Mouse (Mus musculus) limb, embryonic 14.5 days (tissue): ENCODE data around the gene Zfp646. TPM values are rescaled to one million over a fixed set of nuclear protein-coding genes. Genes with fewer than 3 reads are reported as not detected.

Experiments
- ATAC-seq: fragments of 200-750 bp; cut with Nextera tagmentation; 2 replicates; pipeline ENCODE4 v1.8.0; 2017; ENCODE audit warnings: low read depth, moderate number of reproducible peaks, moderate TSS enrichment; ENCODE audit not compliant: low FRiP score
- DNase-seq: peaks from one replicate; pipeline ENCODE4 v3.0.0-alpha.2; 2015; ENCODE audit warnings: low spot score
- H3K27ac ChIP-seq: fragments of 300-500 bp; sonication (generic); replicated peaks from 2 replicates; pipeline ENCODE4 v1.5.1; 2014; ENCODE audit warnings: low read depth, mild to moderate bottlenecking, low read length, moderate library complexity, mixed read lengths
- H3K27me3 ChIP-seq: fragments of 300-500 bp; sonication (generic); 2 replicates; pipeline ENCODE4 v1.6.1; 2014; ENCODE audit warnings: low read length, mixed read lengths; ENCODE audit not compliant: control insufficient read depth, insufficient read depth
- H3K36me3 ChIP-seq: fragments of 300-500 bp; sonication (generic); 2 replicates; pipeline ENCODE4 v1.6.1; 2014; ENCODE audit warnings: mild to moderate bottlenecking, low read length, moderate library complexity, mixed read lengths; ENCODE audit not compliant: control insufficient read depth, insufficient read depth
- H3K4me1 ChIP-seq: fragments of 300-500 bp; sonication (generic); 2 replicates; pipeline ENCODE4 v1.6.1; 2014; ENCODE audit warnings: antibody characterized with exemption, low read length, mixed read lengths; ENCODE audit not compliant: control insufficient read depth, insufficient read depth
- H3K4me2 ChIP-seq: fragments of 300-500 bp; sonication (generic); replicated peaks from 2 replicates; pipeline ENCODE4 v1.6.1; 2014; ENCODE audit warnings: low read depth, mild to moderate bottlenecking, low read length, moderate library complexity; ENCODE audit not compliant: severe bottlenecking
- H3K4me3 ChIP-seq: fragments of 300-500 bp; sonication (generic); replicated peaks from 2 replicates; pipeline ENCODE4 v1.5.1; 2014; ENCODE audit warnings: low read length
- H3K9ac ChIP-seq: fragments of 300-500 bp; sonication (generic); 2 replicates; pipeline ENCODE4 v1.6.1; 2014; ENCODE audit warnings: mild to moderate bottlenecking, low read depth, low read length, moderate library complexity; ENCODE audit not compliant: severe bottlenecking
- H3K9me3 ChIP-seq: fragments of 300-500 bp; sonication (generic); 2 replicates; pipeline ENCODE4 v1.6.1; 2016; ENCODE audit warnings: low read length; ENCODE audit not compliant: control insufficient read depth
- POLR2A ChIP-seq: fragments of 200-500 bp; IDR thresholded peaks from 2 replicates; pipeline ENCODE4 v1.8.0; 2012; ENCODE audit warnings: inconsistent platforms, mild to moderate bottlenecking, moderate library complexity, borderline replicate concordance; ENCODE audit not compliant: insufficient read depth, insufficient read length; ENCODE audit errors: extremely low read depth
- WGBS: fragments of 180-500 bp; shearing (Covaris S2); extraction: QIAGEN DNeasy Blood & Tissue Kit; methylation state at CpG from one replicate; pipeline ENCODE4 v1.1.7; 2014; 5-methylcytosine and 5-hydroxymethylcytosine counted together
- polyA plus RNA-seq, 2 experiments: library from polyadenylated mRNA; depleted of rRNA in 1 of 2; stranded (reverse) in 1 of 2; unstranded in 1 of 2; fragments of >200 nt; fragmentation: Nextera tagmentation in 1 of 2; extraction: Ambion mirVana in 1 of 2; gene quantifications; 2 replicates each; pipeline versions ENCODE4 v1.2.1 to v1.2.3; 2012 to 2014

The Zfp646 gene
- polyA plus RNA-seq, 2 experiments: 12.4 to 19.1 TPM

GRCm38 (mm10) chr7:127931351-127932135 lies 55.5 kb downstream of the Zfp646 start:
- no peak for DNase-seq
- H3K4me2 ChIP-seq: no peak overlapping the region
- H3K27me3 ChIP-seq: peaks cover 12% of the 10 kb centered on the region
- H3K9ac ChIP-seq: no peak overlapping the region
- peaks cover 17% of the 10 kb centered on the region for H3K4me1 ChIP-seq
- 46% methylated on average over 13 of the region's 13 CpGs for WGBS
- H3K4me3 ChIP-seq: no peak overlapping the region
- no peak for ATAC-seq
- peaks cover 4% of the 10 kb centered on the region for H3K36me3 ChIP-seq
- no peak for TF ChIP-seq POLR2A
- no peaks in the 10 kb centered on the region for H3K9me3 ChIP-seq
- no peak overlapping the region for H3K27ac ChIP-seq

GRCm38 (mm10) chr7:127932273-127933031 lies 56.4 kb downstream of the Zfp646 start:
- TF ChIP-seq POLR2A: no peak
- no peak overlapping the region for H3K4me2 ChIP-seq
- no peak overlapping the region for H3K9ac ChIP-seq
- peaks cover 18% of the 10 kb centered on the region for H3K4me1 ChIP-seq
- peaks cover 12% of the 10 kb centered on the region for H3K27me3 ChIP-seq
- H3K9me3 ChIP-seq: no peaks in the 10 kb centered on the region
- 20% methylated on average over 13 of the region's 13 CpGs for WGBS
- DNase-seq (no peak), ATAC-seq (no peak)
- no peaks in the 10 kb centered on the region for H3K36me3 ChIP-seq
- H3K4me3 ChIP-seq: no peak overlapping the region
- no peak overlapping the region for H3K27ac ChIP-seq

- Histone ChIP-seq H3K9me3 (no peaks in the 10 kb centered on the region), H3K9ac (no peak overlapping the region), H3K27ac (no peak overlapping the region), H3K27me3 (peaks cover 8% of the 10 kb centered on the region), H3K36me3 (no peaks in the 10 kb centered on the region), H3K4me3 (no peak overlapping the region), H3K4me2 (no peak overlapping the region), H3K4me1 (peaks cover 15% of the 10 kb centered on the region)
- whole genome bisulfite sequencing: 83% methylated on average over 5 of the region's 5 CpGs
- ATAC-seq (no peak), DNase-seq (no peak)
- no peak for TF ChIP-seq POLR2A
These were observed 58.1 kb downstream of the Zfp646 start for GRCm38 (mm10) chr7:127934075-127934474.

- 0 out of 2 replicates have a peak, but pooled peaks cover 8% of the 10 kb centered on the region for H3K4me1 ChIP-seq
- ATAC-seq: peak; percentile 96
- peak overlapping the region; percentile 94 for H3K4me2 ChIP-seq
- no peaks in the 10 kb centered on the region for H3K36me3 ChIP-seq
- H3K9ac ChIP-seq: peak overlapping the region; percentile 75
- no peaks in the 10 kb centered on the region for H3K9me3 ChIP-seq
- 7% methylated on average over 23 of the region's 32 CpGs for WGBS
- H3K27me3 ChIP-seq: peaks cover 3% of the 10 kb centered on the region
- TF ChIP-seq POLR2A: 0 out of 2 replicates have a peak, but pooled peaks have one; percentile 64
- peak; percentile 95 for DNase-seq
- H3K4me3 ChIP-seq: peak overlapping the region; percentile 76
- peak overlapping the region; percentile 79 for H3K27ac ChIP-seq
These were observed 59.2 kb downstream of the Zfp646 start for GRCm38 (mm10) chr7:127935028-127935722.

Other genes with a start within 250 kb of the Zfp646 start
- 74.7 and 90.0 TPM in 2 replicates for gene Bcl7c, start 167.3 kb upstream of the Zfp646 start, polyA plus RNA-seq (2012; rRNA removed)
- gene Bcl7c, start 167.3 kb upstream of the Zfp646 start, polyA plus RNA-seq (2014; fragmentation: Nextera tagmentation; extraction: Ambion mirVana): 95.4 and 102 TPM in 2 replicates
- 53.6 and 82.9 TPM in 2 replicates for gene Ctf1, start 163.5 kb upstream of the Zfp646 start, polyA plus RNA-seq (2012; rRNA removed)
- 34.9 and 41.6 TPM in 2 replicates for gene Ctf1, start 163.5 kb upstream of the Zfp646 start, polyA plus RNA-seq (2014; fragmentation: Nextera tagmentation; extraction: Ambion mirVana)
- 0.03 TPM in 1 of 2 replicates, not detected in the other for gene Ctf2, start 144.1 kb upstream of the Zfp646 start, polyA plus RNA-seq (2012; rRNA removed)
- gene Ctf2, start 144.1 kb upstream of the Zfp646 start, polyA plus RNA-seq (2014; fragmentation: Nextera tagmentation; extraction: Ambion mirVana): 0.22 and 0.34 TPM in 2 replicates
- gene Fbxl19, start 131.7 kb upstream of the Zfp646 start, polyA plus RNA-seq (2012; rRNA removed): 64.5 and 81.3 TPM in 2 replicates
- 4.4 and 6.8 TPM in 2 replicates for gene Fbxl19, start 131.7 kb upstream of the Zfp646 start, polyA plus RNA-seq (2014; fragmentation: Nextera tagmentation; extraction: Ambion mirVana)
- 22.8 and 29.6 TPM in 2 replicates for gene Orai3, start 106.4 kb upstream of the Zfp646 start, polyA plus RNA-seq (2012; rRNA removed)
- 10.5 and 11.6 TPM in 2 replicates for gene Orai3, start 106.4 kb upstream of the Zfp646 start, polyA plus RNA-seq (2014; fragmentation: Nextera tagmentation; extraction: Ambion mirVana)
- gene Setd1a, start 99.6 kb upstream of the Zfp646 start, polyA plus RNA-seq (2012; rRNA removed): 29.7 and 31.8 TPM in 2 replicates
- gene Setd1a, start 99.6 kb upstream of the Zfp646 start, polyA plus RNA-seq (2014; fragmentation: Nextera tagmentation; extraction: Ambion mirVana): 27.3 and 32.0 TPM in 2 replicates
- 0.44 and 0.61 TPM in 2 replicates for gene Gm49388, start 90.6 kb upstream of the Zfp646 start, polyA plus RNA-seq (2012; rRNA removed)
- gene Gm49388, start 90.6 kb upstream of the Zfp646 start, polyA plus RNA-seq (2014; fragmentation: Nextera tagmentation; extraction: Ambion mirVana): not detected in 2 replicates
- 28.0 and 28.7 TPM in 2 replicates for gene Hsd3b7, start 75.6 kb upstream of the Zfp646 start, polyA plus RNA-seq (2012; rRNA removed)
- 14.3 and 16.5 TPM in 2 replicates for gene Hsd3b7, start 75.6 kb upstream of the Zfp646 start, polyA plus RNA-seq (2014; fragmentation: Nextera tagmentation; extraction: Ambion mirVana)
- gene Stx4a, start 51.9 kb upstream of the Zfp646 start, polyA plus RNA-seq (2012; rRNA removed): 116 and 147 TPM in 2 replicates
- gene Stx4a, start 51.9 kb upstream of the Zfp646 start, polyA plus RNA-seq (2014; fragmentation: Nextera tagmentation; extraction: Ambion mirVana): 38.8 and 41.0 TPM in 2 replicates
- gene Stx1b, start 51.7 kb upstream of the Zfp646 start, polyA plus RNA-seq (2012; rRNA removed): 43.9 and 52.1 TPM in 2 replicates
- 4.0 and 6.3 TPM in 2 replicates for gene Stx1b, start 51.7 kb upstream of the Zfp646 start, polyA plus RNA-seq (2014; fragmentation: Nextera tagmentation; extraction: Ambion mirVana)
- 11.0 and 14.9 TPM in 2 replicates for gene Zfp668, start 607 bp downstream of the Zfp646 start, polyA plus RNA-seq (2012; rRNA removed)
- 10.9 and 14.8 TPM in 2 replicates for gene Zfp668, start 607 bp downstream of the Zfp646 start, polyA plus RNA-seq (2014; fragmentation: Nextera tagmentation; extraction: Ambion mirVana)
- gene Prss53, start 14.7 kb downstream of the Zfp646 start, polyA plus RNA-seq (2012; rRNA removed): 6.9 and 9.6 TPM in 2 replicates
- 1.3 and 2.0 TPM in 2 replicates for gene Prss53, start 14.7 kb downstream of the Zfp646 start, polyA plus RNA-seq (2014; fragmentation: Nextera tagmentation; extraction: Ambion mirVana)
- gene Gm21974, start 19.2 kb downstream of the Zfp646 start, polyA plus RNA-seq (2012; rRNA removed): not detected in 2 replicates
- gene Gm21974, start 19.2 kb downstream of the Zfp646 start, polyA plus RNA-seq (2014; fragmentation: Nextera tagmentation; extraction: Ambion mirVana): not detected in 2 replicates
- 242 and 335 TPM in 2 replicates for gene Vkorc1, start 19.4 kb downstream of the Zfp646 start, polyA plus RNA-seq (2012; rRNA removed)
- 244 and 256 TPM in 2 replicates for gene Vkorc1, start 19.4 kb downstream of the Zfp646 start, polyA plus RNA-seq (2014; fragmentation: Nextera tagmentation; extraction: Ambion mirVana)
- 67.0 and 94.6 TPM in 2 replicates for gene Bckdk, start 27.9 kb downstream of the Zfp646 start, polyA plus RNA-seq (2012; rRNA removed)
- 116 and 122 TPM in 2 replicates for gene Bckdk, start 27.9 kb downstream of the Zfp646 start, polyA plus RNA-seq (2014; fragmentation: Nextera tagmentation; extraction: Ambion mirVana)
- gene Kat8, start 36.3 kb downstream of the Zfp646 start, polyA plus RNA-seq (2012; rRNA removed): 35.2 and 43.4 TPM in 2 replicates
- 39.1 and 45.4 TPM in 2 replicates for gene Kat8, start 36.3 kb downstream of the Zfp646 start, polyA plus RNA-seq (2014; fragmentation: Nextera tagmentation; extraction: Ambion mirVana)
- 6.3 and 7.0 TPM in 2 replicates for gene Prss8, start 53.9 kb downstream of the Zfp646 start, polyA plus RNA-seq (2012; rRNA removed)
- gene Prss8, start 53.9 kb downstream of the Zfp646 start, polyA plus RNA-seq (2014; fragmentation: Nextera tagmentation; extraction: Ambion mirVana): 6.2 and 7.0 TPM in 2 replicates
- 14.5 and 16.9 TPM in 2 replicates for gene Prss36, start 70.5 kb downstream of the Zfp646 start, polyA plus RNA-seq (2012; rRNA removed)
- gene Prss36, start 70.5 kb downstream of the Zfp646 start, polyA plus RNA-seq (2014; fragmentation: Nextera tagmentation; extraction: Ambion mirVana): 11.7 and 14.1 TPM in 2 replicates
- 919 and 999 TPM in 2 replicates for gene Fus, start 91.2 kb downstream of the Zfp646 start, polyA plus RNA-seq (2012; rRNA removed)
- 60.9 and 68.7 TPM in 2 replicates for gene Fus, start 91.2 kb downstream of the Zfp646 start, polyA plus RNA-seq (2014; fragmentation: Nextera tagmentation; extraction: Ambion mirVana)
- gene Pycard, start 117.6 kb downstream of the Zfp646 start, polyA plus RNA-seq (2012; rRNA removed): 53.1 and 59.3 TPM in 2 replicates
- 98.3 and 132 TPM in 2 replicates for gene Pycard, start 117.6 kb downstream of the Zfp646 start, polyA plus RNA-seq (2014; fragmentation: Nextera tagmentation; extraction: Ambion mirVana)
- gene Trim72, start 127.7 kb downstream of the Zfp646 start, polyA plus RNA-seq (2012; rRNA removed): 22.8 and 26.6 TPM in 2 replicates
- 1.7 and 2.2 TPM in 2 replicates for gene Trim72, start 127.7 kb downstream of the Zfp646 start, polyA plus RNA-seq (2014; fragmentation: Nextera tagmentation; extraction: Ambion mirVana)
- 2.4 and 2.5 TPM in 2 replicates for gene Itgam, start 186.4 kb downstream of the Zfp646 start, polyA plus RNA-seq (2012; rRNA removed)
- gene Itgam, start 186.4 kb downstream of the Zfp646 start, polyA plus RNA-seq (2014; fragmentation: Nextera tagmentation; extraction: Ambion mirVana): 1.1 and 1.2 TPM in 2 replicates
- gene Gm49368, start 186.5 kb downstream of the Zfp646 start, polyA plus RNA-seq (2012; rRNA removed): 0.01 TPM in 1 of 2 replicates, not detected in the other
- gene Gm49368, start 186.5 kb downstream of the Zfp646 start, polyA plus RNA-seq (2014; fragmentation: Nextera tagmentation; extraction: Ambion mirVana): not detected in 2 replicates